Mouse (Mus musculus): ENCODE measurements around the gene Lingo2. TPM values are rescaled to one million over a fixed set of nuclear protein-coding genes. Genes with fewer than 3 reads are reported as not detected.

Lingo2 gene
- polyA plus RNA-seq, 1 experiment from 2014 or later, result 8.9 TPM

GRCm38 (mm10) chr4:35885591-35886542 lies 1065.7 kb downstream of the Lingo2 start:
- Histone ChIP-seq H3K27me3 (no peaks in the 10 kb centered on the region), H3K4me2 (no peak overlapping the region), H3K4me3 (replicated peaks) (no peak overlapping the region), H3K9me3 (no peaks in the 10 kb centered on the region), H3K9ac (no peak overlapping the region), H3K36me3 (replicated peaks) (no peaks in the 10 kb centered on the region), H3K4me1 (peaks cover 17% of the 10 kb centered on the region), H3K27ac (0 out of 2 replicates have a peak overlapping the region, but pooled peaks have one; percentile 25)
- 14% methylated on average over 5 of the region's 5 CpGs for WGBS
- ATAC-seq (ENCODE audit: low FRiP score), result peak; percentile 93

DNA sequence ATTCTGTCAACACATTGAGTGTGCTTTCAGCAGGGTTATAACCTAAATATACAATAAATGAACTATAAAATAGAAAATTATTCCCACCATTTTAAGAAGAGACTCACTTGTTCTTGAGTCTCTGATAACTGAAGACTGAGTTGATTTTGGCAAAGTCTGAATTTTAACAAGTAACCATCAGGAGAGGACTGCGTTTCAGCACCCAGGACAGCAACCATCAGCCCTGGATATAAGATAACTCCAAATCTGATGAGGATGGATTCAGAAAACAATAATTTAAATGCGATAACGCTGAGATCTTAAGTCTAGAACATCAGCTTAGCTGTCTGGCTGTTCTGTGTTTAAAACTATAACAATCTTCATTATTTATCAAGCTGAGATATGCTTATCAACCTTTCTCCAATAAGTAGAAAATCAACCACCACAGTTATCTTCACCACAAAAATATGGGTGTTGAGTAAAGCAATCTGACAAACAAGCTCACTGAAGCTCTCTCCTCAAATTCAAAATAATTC lies 1066.5 kb downstream of the Lingo2 start:
- H3K9me3 ChIP-seq, result no peaks in the 10 kb centered on the region
- peaks cover 17% of the 10 kb centered on the region for H3K4me1 ChIP-seq
- ATAC-seq (ENCODE audit: low FRiP score), result no peak
- 69% methylated on average over 3 of the region's 3 CpGs for WGBS
- H3K27me3 ChIP-seq, result no peaks in the 10 kb centered on the region
- no peak overlapping the region for H3K4me3 ChIP-seq (replicated peaks)
- no peak overlapping the region for H3K4me2 ChIP-seq
- H3K9ac ChIP-seq, result no peak overlapping the region
- no peak overlapping the region for H3K27ac ChIP-seq
- no peaks in the 10 kb centered on the region for H3K36me3 ChIP-seq (replicated peaks)

DNA sequence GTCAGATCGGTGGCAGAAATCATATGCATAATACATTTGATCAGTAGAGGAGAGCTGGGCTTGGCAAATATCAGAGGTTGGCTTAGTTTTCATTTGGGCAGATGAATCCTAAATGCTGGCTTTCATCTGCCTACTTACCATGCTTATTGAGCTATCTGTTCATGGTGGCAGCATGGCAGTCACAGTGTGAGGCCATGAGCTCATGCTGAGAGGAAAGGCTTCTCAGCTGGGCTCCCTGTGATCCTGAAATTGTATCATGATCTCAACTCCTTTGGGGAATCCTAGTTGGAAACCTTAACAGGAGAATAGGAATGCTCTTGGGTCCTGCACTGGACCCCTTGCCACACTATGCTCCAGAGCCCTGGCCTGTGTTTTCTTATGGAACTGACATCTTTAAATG lies 1105.0 kb downstream of the Lingo2 start:
- no peak overlapping the region for H3K27ac ChIP-seq
- peaks cover 5% of the 10 kb centered on the region; the same call in 1 of the 2 replicates for H3K27me3 ChIP-seq
- no peak overlapping the region for H3K4me2 ChIP-seq
- no peak overlapping the region for H3K4me3 ChIP-seq (replicated peaks)
- H3K36me3 ChIP-seq (replicated peaks), result no peaks in the 10 kb centered on the region
- no peaks in the 10 kb centered on the region for H3K9me3 ChIP-seq
- no peak for ATAC-seq (ENCODE audit: low FRiP score)
- WGBS, result 88% methylated on average over 1 of the region's 1 CpGs
- H3K9ac ChIP-seq, result no peak overlapping the region
- H3K4me1 ChIP-seq, result peaks cover 16% of the 10 kb centered on the region

DNA sequence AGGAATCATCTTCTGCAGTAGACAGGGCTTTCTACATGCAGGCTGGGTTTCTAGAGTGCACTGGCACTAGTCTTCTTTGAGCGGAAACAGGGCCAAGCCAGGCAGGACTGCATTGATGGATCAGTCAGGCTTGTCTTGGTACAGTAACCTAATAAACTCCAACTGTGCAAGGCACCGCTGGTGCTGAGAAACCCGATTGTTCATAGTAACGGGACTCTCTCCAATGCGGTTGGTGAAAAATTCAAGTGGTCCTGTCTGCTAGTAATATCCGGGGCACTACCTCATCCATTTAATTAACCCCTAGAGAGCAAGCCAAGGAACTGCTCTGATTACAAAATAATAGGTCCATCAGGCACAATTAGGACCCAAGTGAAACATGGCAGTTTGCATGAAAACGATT lies 1106.4 kb downstream of the Lingo2 start:
- Histone ChIP-seq H3K9ac (no peak overlapping the region), H3K4me3 (replicated peaks) (peak overlapping the region; percentile 20), H3K27ac (peak overlapping the region; percentile 85), H3K4me1 (peaks cover 16% of the 10 kb centered on the region), H3K27me3 (peaks cover 5% of the 10 kb centered on the region; the same call in 1 of the 2 replicates), H3K9me3 (no peaks in the 10 kb centered on the region), H3K4me2 (peak overlapping the region; percentile 52), H3K36me3 (replicated peaks) (no peaks in the 10 kb centered on the region)
- peak; percentile 92 for ATAC-seq (ENCODE audit: low FRiP score)
- WGBS, result 9% methylated on average over 7 of the region's 7 CpGs

GRCm38 (mm10) chr4:35844518-35844917 lies 1107.0 kb downstream of the Lingo2 start:
- ATAC-seq (ENCODE audit: low FRiP score), result peak; percentile 49
- no peak overlapping the region for H3K9ac ChIP-seq
- H3K4me2 ChIP-seq, result peak overlapping the region; percentile 52

DNA sequence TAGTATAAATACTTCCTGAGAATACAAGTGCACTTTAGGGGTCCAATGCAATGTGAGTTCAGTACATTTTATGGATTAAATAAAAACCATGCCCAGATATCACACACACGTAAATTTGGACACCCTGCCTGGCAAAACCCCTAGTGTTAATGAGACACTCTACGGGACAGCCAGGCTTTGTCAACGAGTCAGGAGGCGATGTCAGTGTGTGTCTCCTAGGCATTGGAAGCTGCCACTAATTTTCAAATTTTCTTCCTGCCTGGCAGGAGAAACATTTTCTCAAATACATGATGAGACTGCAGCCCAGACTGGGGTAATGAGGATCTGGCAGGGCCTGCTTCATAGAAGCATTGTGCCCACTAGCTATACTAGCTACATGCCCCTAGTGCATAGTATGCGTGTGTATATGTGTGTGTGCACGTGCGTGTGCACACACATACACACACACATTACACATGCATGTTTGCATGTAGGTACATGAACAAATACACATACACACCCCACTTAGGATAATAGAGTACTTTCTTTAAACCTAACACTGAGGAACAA lies 1128.2 kb downstream of the Lingo2 start:
- no peaks in the 10 kb centered on the region for H3K4me1 ChIP-seq
- no peak overlapping the region for H3K27ac ChIP-seq
- no peaks in the 10 kb centered on the region for H3K9me3 ChIP-seq
- no peak overlapping the region for H3K9ac ChIP-seq
- no peak overlapping the region for H3K4me2 ChIP-seq
- H3K4me3 ChIP-seq (replicated peaks), result no peak overlapping the region
- H3K36me3 ChIP-seq (replicated peaks), result no peaks in the 10 kb centered on the region
- no peaks in the 10 kb centered on the region for H3K27me3 ChIP-seq
- no peak for ATAC-seq (ENCODE audit: low FRiP score)
- WGBS, result 82% methylated on average over 7 of the region's 7 CpGs

More at GRCm38 (mm10) chr4:35844518-35844917, 1107.0 kb downstream of the Lingo2 start:
- no peaks in the 10 kb centered on the region for H3K9me3 ChIP-seq
- H3K27me3 ChIP-seq, result peaks cover 5% of the 10 kb centered on the region; the same call in 1 of the 2 replicates
- peak overlapping the region; percentile 20 for H3K4me3 ChIP-seq (replicated peaks)
- no peaks in the 10 kb centered on the region for H3K36me3 ChIP-seq (replicated peaks)
- H3K4me1 ChIP-seq, result peaks cover 16% of the 10 kb centered on the region
- peak overlapping the region; percentile 85 for H3K27ac ChIP-seq
- WGBS, result 15% methylated on average over 6 of the region's 6 CpGs

GRCm38 (mm10) chr4:35820701-35821100 lies 1130.8 kb downstream of the Lingo2 start:
- Histone ChIP-seq H3K4me3 (replicated peaks) (no peak overlapping the region), H3K27ac (no peak overlapping the region), H3K9me3 (no peaks in the 10 kb centered on the region), H3K9ac (no peak overlapping the region), H3K27me3 (no peaks in the 10 kb centered on the region), H3K4me1 (no peaks in the 10 kb centered on the region), H3K36me3 (replicated peaks) (no peaks in the 10 kb centered on the region), H3K4me2 (no peak overlapping the region)
- no peak for ATAC-seq (ENCODE audit: low FRiP score)
- WGBS, result 91% methylated on average over 1 of the region's 1 CpGs

- 88% methylated on average over 1 of the region's 1 CpGs for WGBS
- H3K9me3 ChIP-seq, result no peaks in the 10 kb centered on the region
- no peak overlapping the region for H3K27ac ChIP-seq
- no peak overlapping the region for H3K9ac ChIP-seq
- H3K4me2 ChIP-seq, result no peak overlapping the region
- H3K4me1 ChIP-seq, result no peaks in the 10 kb centered on the region
- no peaks in the 10 kb centered on the region for H3K27me3 ChIP-seq
- no peaks in the 10 kb centered on the region for H3K36me3 ChIP-seq (replicated peaks)
- no peak for ATAC-seq (ENCODE audit: low FRiP score)
- H3K4me3 ChIP-seq (replicated peaks), result no peak overlapping the region
Measured at GRCm38 (mm10) chr4:35814698-35815097, 1136.8 kb downstream of the Lingo2 start.

- H3K9ac ChIP-seq, result no peak overlapping the region
- WGBS, result 44% methylated on average over 6 of the region's 6 CpGs
- ATAC-seq (ENCODE audit: low FRiP score), result 0 out of 2 replicates have a peak, but pooled peaks have one; percentile 17
- H3K4me2 ChIP-seq, result no peak overlapping the region
- H3K9me3 ChIP-seq, result no peaks in the 10 kb centered on the region
- H3K27ac ChIP-seq, result 0 out of 2 replicates have a peak overlapping the region, but pooled peaks have one; percentile 3
- H3K36me3 ChIP-seq (replicated peaks), result no peaks in the 10 kb centered on the region
- 0 out of 2 replicates have a peak, but pooled peaks cover 3% of the 10 kb centered on the region for H3K27me3 ChIP-seq
- H3K4me3 ChIP-seq (replicated peaks), result no peak overlapping the region
- H3K4me1 ChIP-seq, result peaks cover 12% of the 10 kb centered on the region; the same call in 1 of the 2 replicates
Measured at GRCm38 (mm10) chr4:35807497-35808210, 1143.9 kb downstream of the Lingo2 start.

DNA sequence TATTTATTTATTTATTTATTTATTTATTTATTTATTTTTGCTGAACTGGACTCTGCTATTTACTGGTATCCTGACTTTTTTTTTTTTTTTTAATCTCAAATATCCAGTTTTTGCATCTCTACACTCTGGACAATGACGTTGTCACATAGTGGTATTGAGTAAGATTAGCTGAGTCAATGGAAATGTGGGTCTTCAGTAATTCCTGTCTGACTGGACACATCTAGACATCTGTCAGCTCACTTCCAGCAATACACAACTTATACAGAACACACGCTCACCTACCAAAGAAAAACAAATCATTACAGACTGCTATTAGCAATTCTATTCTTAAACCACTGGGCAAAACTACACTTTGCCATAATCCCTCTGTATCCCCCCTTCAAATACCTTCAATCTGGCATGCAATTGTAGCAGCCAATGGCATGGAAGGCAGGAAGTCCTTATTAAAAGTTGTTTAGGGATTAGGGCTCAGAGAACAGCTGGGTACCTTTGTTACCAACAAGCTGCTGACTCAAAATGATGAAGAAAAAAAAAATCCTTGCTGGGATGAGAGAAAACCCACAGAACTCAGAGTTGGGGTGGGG lies 1144.6 kb downstream of the Lingo2 start:
- peak; percentile 36; the same call in 1 of the 2 replicates for ATAC-seq (ENCODE audit: low FRiP score)
- Histone ChIP-seq H3K4me3 (replicated peaks) (no peak overlapping the region), H3K4me1 (peaks cover 12% of the 10 kb centered on the region; the same call in 1 of the 2 replicates), H3K27ac (0 out of 2 replicates have a peak overlapping the region, but pooled peaks have one; percentile 3), H3K27me3 (0 out of 2 replicates have a peak, but pooled peaks cover 3% of the 10 kb centered on the region), H3K4me2 (no peak overlapping the region), H3K9me3 (no peaks in the 10 kb centered on the region), H3K9ac (no peak overlapping the region), H3K36me3 (replicated peaks) (no peaks in the 10 kb centered on the region)
- WGBS, result 22% methylated on average over 2 of the region's 2 CpGs

DNA sequence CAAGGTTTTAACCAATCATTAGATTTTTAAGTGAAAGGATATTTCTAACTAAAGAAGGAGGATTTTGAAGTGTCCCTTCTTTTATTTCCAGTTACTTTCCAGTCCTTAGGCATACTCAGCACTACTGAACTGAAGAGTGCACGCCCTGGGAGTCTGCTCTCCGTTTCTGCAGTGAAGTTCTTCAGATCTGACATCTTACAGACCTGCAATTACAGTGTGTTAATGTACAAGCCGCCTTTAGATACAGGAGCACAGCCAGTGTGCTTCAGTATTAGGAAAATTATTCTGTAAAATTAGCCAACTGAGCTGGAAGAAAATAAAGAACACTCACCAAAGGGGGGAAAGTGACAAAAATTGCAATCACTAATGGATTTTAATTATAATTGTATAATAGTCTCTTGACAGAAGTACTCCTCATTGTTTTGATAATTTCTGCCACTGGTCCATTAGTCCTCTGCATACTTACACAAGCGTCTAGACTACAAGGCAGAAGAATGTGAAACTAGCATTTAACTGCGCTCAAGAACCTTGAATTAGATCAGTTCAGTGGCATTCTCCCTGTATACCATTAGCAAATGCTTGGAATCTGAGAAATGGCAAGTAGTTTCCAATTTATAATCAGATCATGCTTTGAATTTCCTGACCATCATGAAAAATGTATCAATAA lies 1167.2 kb downstream of the Lingo2 start:
- no peak overlapping the region for H3K4me2 ChIP-seq
- H3K27me3 ChIP-seq, result no peaks in the 10 kb centered on the region
- H3K36me3 ChIP-seq (replicated peaks), result no peaks in the 10 kb centered on the region
- WGBS, result 56% methylated on average over 5 of the region's 5 CpGs
- no peak; the same call in 1 of the 2 replicates for ATAC-seq (ENCODE audit: low FRiP score)
- H3K4me3 ChIP-seq (replicated peaks), result no peak overlapping the region
- H3K9ac ChIP-seq, result no peak overlapping the region
- H3K9me3 ChIP-seq, result no peaks in the 10 kb centered on the region
- H3K4me1 ChIP-seq, result no peaks in the 10 kb centered on the region
- no peak overlapping the region for H3K27ac ChIP-seq

Measured in forebrain, embryonic 12.5 days (tissue).